Mouse (Mus musculus): Measurements from ENCODE around the gene Stx4a. TPM values are rescaled to one million over a fixed set of nuclear protein-coding genes. Genes with fewer than 3 reads are reported as not detected.

Stx4a gene
- polyA plus RNA-seq, 1 experiment from 2014 or later = 53.7 TPM

- Histone ChIP-seq H3K9me3 (replicated peaks; ENCODE audit: control insufficient read depth, low read length) (no peaks in the 10 kb centered on the region), H3K27ac (ENCODE audit: low read length) (no peak overlapping the region)
- WGBS = 77% methylated on average over 7 of the region's 7 CpGs
These were observed 73.4 kb downstream of the Stx4a start for GRCm38 (mm10) chr7:127897542-127897941.

DNA sequence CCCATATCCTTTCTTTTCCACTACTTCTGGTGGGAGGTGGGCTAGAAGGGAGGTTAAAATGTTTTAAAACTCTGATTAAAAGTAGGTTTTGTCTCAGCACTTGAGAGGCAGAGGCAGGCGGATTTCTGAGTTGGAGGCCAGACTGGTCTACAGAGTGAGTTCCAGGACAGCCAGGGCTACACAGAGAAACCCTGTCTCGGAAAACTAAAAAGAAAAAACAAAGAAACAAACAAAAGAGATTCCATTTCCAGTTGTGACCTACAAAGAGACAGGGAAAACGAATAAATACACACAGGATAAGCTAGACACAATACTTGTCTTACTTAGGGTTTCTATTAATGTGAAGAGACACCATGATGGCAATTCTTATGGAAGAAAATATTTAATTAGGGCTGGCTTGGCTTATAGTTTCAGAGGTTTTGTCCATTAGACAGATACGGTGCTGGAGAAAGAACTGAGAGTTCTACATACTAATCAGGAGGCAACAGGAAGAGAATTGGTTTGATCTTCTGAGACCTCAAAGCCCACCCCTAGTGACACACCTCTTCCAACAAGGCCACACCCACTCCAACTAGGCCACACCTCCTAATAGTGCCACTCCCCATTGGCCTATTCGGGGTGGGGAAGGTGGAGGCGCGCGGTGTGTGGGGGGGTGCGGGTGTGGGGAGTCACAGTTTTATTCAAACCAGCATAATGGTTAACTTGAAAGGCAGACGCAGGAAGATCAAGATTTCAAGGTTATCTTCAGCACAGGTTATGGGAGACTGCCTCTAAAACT lies 74.3 kb downstream of the Stx4a start:
- Histone ChIP-seq H3K27me3 (ENCODE audit: control insufficient read depth, insufficient read depth, low read length) (no peaks in the 10 kb centered on the region), H3K36me3 (ENCODE audit: control insufficient read depth, insufficient read depth) (no peaks in the 10 kb centered on the region), H3K27ac (ENCODE audit: low read length) (no peak overlapping the region), H3K4me1 (ENCODE audit: control insufficient read depth, insufficient read depth, low read length) (peaks cover 8% of the 10 kb centered on the region), H3K4me2 (ENCODE audit: low read depth, low read length) (no peak overlapping the region), H3K9ac (ENCODE audit: low read length) (no peak overlapping the region), H3K9me3 (replicated peaks; ENCODE audit: control insufficient read depth, low read length) (no peaks in the 10 kb centered on the region), H3K4me3 (ENCODE audit: low read length) (no peak overlapping the region)
- WGBS = 35% methylated on average over 10 of the region's 10 CpGs
- ATAC-seq (replicated peaks; ENCODE audit: extremely low read depth, insufficient read depth, low FRiP score) = no peak

More at GRCm38 (mm10) chr7:127897542-127897941, 73.4 kb downstream of the Stx4a start:
- peaks cover 8% of the 10 kb centered on the region for H3K4me1 ChIP-seq (ENCODE audit: control insufficient read depth, insufficient read depth, low read length)
- ATAC-seq (replicated peaks; ENCODE audit: extremely low read depth, insufficient read depth, low FRiP score) = no peak
- H3K27me3 ChIP-seq (ENCODE audit: control insufficient read depth, insufficient read depth, low read length) = no peaks in the 10 kb centered on the region
- H3K4me2 ChIP-seq (ENCODE audit: low read depth, low read length) = no peak overlapping the region
- 0 out of 2 replicates have a peak, but pooled peaks cover 5% of the 10 kb centered on the region for H3K36me3 ChIP-seq (ENCODE audit: control insufficient read depth, insufficient read depth)
- H3K4me3 ChIP-seq (ENCODE audit: low read length) = no peak overlapping the region
- no peak overlapping the region for H3K9ac ChIP-seq (ENCODE audit: low read length)

Other genes starting within 250 kb of the Stx4a start
- gene Ccdc189, start 235.7 kb upstream of the Stx4a start, polyA plus RNA-seq (2015; fragmentation: Nextera tagmentation; extraction: Ambion mirVana) = 14.0 and 15.8 TPM in 2 replicates
- 31.1 and 33.9 TPM in 2 replicates for gene Rnf40, start 235.5 kb upstream of the Stx4a start, polyA plus RNA-seq (2015; fragmentation: Nextera tagmentation; extraction: Ambion mirVana)
- gene Zfp629, start 208.5 kb upstream of the Stx4a start, polyA plus RNA-seq (2015; fragmentation: Nextera tagmentation; extraction: Ambion mirVana) = 9.6 and 11.2 TPM in 2 replicates
- 36.9 and 37.5 TPM in 2 replicates for gene Bcl7c, start 115.4 kb upstream of the Stx4a start, polyA plus RNA-seq (2015; fragmentation: Nextera tagmentation; extraction: Ambion mirVana)
- gene Ctf1, start 111.6 kb upstream of the Stx4a start, polyA plus RNA-seq (2015; fragmentation: Nextera tagmentation; extraction: Ambion mirVana) = 6.2 and 6.6 TPM in 2 replicates
- gene Ctf2, start 92.1 kb upstream of the Stx4a start, polyA plus RNA-seq (2015; fragmentation: Nextera tagmentation; extraction: Ambion mirVana) = 0.11 TPM in 2 replicates
- 1.3 and 2.1 TPM in 2 replicates for gene Fbxl19, start 79.8 kb upstream of the Stx4a start, polyA plus RNA-seq (2015; fragmentation: Nextera tagmentation; extraction: Ambion mirVana)
- 20.3 and 21.4 TPM in 2 replicates for gene Orai3, start 54.5 kb upstream of the Stx4a start, polyA plus RNA-seq (2015; fragmentation: Nextera tagmentation; extraction: Ambion mirVana)
- 10.3 and 12.3 TPM in 2 replicates for gene Setd1a, start 47.6 kb upstream of the Stx4a start, polyA plus RNA-seq (2015; fragmentation: Nextera tagmentation; extraction: Ambion mirVana)
- gene Gm49388, start 38.7 kb upstream of the Stx4a start, polyA plus RNA-seq (2015; fragmentation: Nextera tagmentation; extraction: Ambion mirVana) = not detected in 2 replicates
- 24.5 and 24.9 TPM in 2 replicates for gene Hsd3b7, start 23.7 kb upstream of the Stx4a start, polyA plus RNA-seq (2015; fragmentation: Nextera tagmentation; extraction: Ambion mirVana)
- gene Stx1b, start 255 bp downstream of the Stx4a start, polyA plus RNA-seq (2015; fragmentation: Nextera tagmentation; extraction: Ambion mirVana) = 1.0 and 1.3 TPM in 2 replicates
- gene Zfp646, start 51.9 kb downstream of the Stx4a start, polyA plus RNA-seq (2015; fragmentation: Nextera tagmentation; extraction: Ambion mirVana) = 6.8 and 7.4 TPM in 2 replicates
- gene Zfp668, start 52.5 kb downstream of the Stx4a start, polyA plus RNA-seq (2015; fragmentation: Nextera tagmentation; extraction: Ambion mirVana) = 9.1 and 10.4 TPM in 2 replicates
- gene Prss53, start 66.7 kb downstream of the Stx4a start, polyA plus RNA-seq (2015; fragmentation: Nextera tagmentation; extraction: Ambion mirVana) = 1.5 and 1.8 TPM in 2 replicates
- gene Gm21974, start 71.2 kb downstream of the Stx4a start, polyA plus RNA-seq (2015; fragmentation: Nextera tagmentation; extraction: Ambion mirVana) = not detected in 2 replicates
- gene Vkorc1, start 71.3 kb downstream of the Stx4a start, polyA plus RNA-seq (2015; fragmentation: Nextera tagmentation; extraction: Ambion mirVana) = 99.9 and 113 TPM in 2 replicates
- 141 and 149 TPM in 2 replicates for gene Bckdk, start 79.8 kb downstream of the Stx4a start, polyA plus RNA-seq (2015; fragmentation: Nextera tagmentation; extraction: Ambion mirVana)
- gene Kat8, start 88.2 kb downstream of the Stx4a start, polyA plus RNA-seq (2015; fragmentation: Nextera tagmentation; extraction: Ambion mirVana) = 26.1 and 30.4 TPM in 2 replicates
- 1.6 and 8.3 TPM in 2 replicates for gene Prss8, start 105.8 kb downstream of the Stx4a start, polyA plus RNA-seq (2015; fragmentation: Nextera tagmentation; extraction: Ambion mirVana)
- 8.8 and 9.6 TPM in 2 replicates for gene Prss36, start 122.4 kb downstream of the Stx4a start, polyA plus RNA-seq (2015; fragmentation: Nextera tagmentation; extraction: Ambion mirVana)
- 249 and 255 TPM in 2 replicates for gene Fus, start 143.2 kb downstream of the Stx4a start, polyA plus RNA-seq (2015; fragmentation: Nextera tagmentation; extraction: Ambion mirVana)
- 60.8 and 72.1 TPM in 2 replicates for gene Pycard, start 169.6 kb downstream of the Stx4a start, polyA plus RNA-seq (2015; fragmentation: Nextera tagmentation; extraction: Ambion mirVana)
- gene Trim72, start 179.7 kb downstream of the Stx4a start, polyA plus RNA-seq (2015; fragmentation: Nextera tagmentation; extraction: Ambion mirVana) = 0.84 and 1.0 TPM in 2 replicates
- gene Itgam, start 238.3 kb downstream of the Stx4a start, polyA plus RNA-seq (2015; fragmentation: Nextera tagmentation; extraction: Ambion mirVana) = 0.98 and 1.2 TPM in 2 replicates
- gene Gm49368, start 238.4 kb downstream of the Stx4a start, polyA plus RNA-seq (2015; fragmentation: Nextera tagmentation; extraction: Ambion mirVana) = not detected in 2 replicates

Measured in heart, embryonic 16.5 days (tissue).